Mouse (Mus musculus): ENCODE measurements around the gene Skap1. TPM values are rescaled to one million over a fixed set of nuclear protein-coding genes. Genes with fewer than 3 reads are reported as not detected.
"Not testable (repeated sequence)": the region's sequence is repeated elsewhere in the genome, so short reads cannot be mapped to it uniquely, and the experiment has no call there.

Skap1 gene
- polyA plus RNA-seq, 1 experiment from 2014 or later: 7.9 TPM

DNA sequence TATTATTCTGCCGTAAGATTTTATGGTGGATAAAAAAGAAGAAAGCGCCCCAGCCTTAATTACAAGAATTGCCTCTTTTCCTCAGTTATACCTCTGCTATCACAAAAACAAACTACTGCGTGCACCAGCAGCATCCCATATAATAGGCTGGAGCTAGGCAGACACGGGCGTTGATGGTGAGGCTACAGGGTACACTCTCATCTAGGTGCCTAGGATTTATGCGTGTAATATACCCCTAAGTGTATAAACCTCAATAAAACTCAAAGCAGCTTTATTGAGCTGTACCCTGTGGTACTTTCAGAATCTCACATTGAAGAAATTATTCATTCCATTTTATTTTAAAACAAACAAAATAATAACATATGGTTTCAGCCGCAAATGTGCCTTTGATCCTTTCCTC, 247.3 kb downstream of the Skap1 start:
- ATAC-seq (ENCODE audit: low FRiP score): peak; percentile 75; the same call in 1 of the 2 replicates
- Histone ChIP-seq H3K4me3 (replicated peaks) (no peak overlapping the region), H3K27ac (replicated peaks) (peak overlapping the region; percentile 83), H3K36me3 (no peaks in the 10 kb centered on the region), H3K4me1 (peaks cover 67% of the 10 kb centered on the region), H3K9me3 (replicated peaks) (no peaks in the 10 kb centered on the region), H3K9ac (replicated peaks) (no peak overlapping the region), H3K4me2 (no peak overlapping the region), H3K27me3 (replicated peaks) (no peaks in the 10 kb centered on the region)
- 49% methylated on average over 7 of the region's 7 CpGs for WGBS

DNA sequence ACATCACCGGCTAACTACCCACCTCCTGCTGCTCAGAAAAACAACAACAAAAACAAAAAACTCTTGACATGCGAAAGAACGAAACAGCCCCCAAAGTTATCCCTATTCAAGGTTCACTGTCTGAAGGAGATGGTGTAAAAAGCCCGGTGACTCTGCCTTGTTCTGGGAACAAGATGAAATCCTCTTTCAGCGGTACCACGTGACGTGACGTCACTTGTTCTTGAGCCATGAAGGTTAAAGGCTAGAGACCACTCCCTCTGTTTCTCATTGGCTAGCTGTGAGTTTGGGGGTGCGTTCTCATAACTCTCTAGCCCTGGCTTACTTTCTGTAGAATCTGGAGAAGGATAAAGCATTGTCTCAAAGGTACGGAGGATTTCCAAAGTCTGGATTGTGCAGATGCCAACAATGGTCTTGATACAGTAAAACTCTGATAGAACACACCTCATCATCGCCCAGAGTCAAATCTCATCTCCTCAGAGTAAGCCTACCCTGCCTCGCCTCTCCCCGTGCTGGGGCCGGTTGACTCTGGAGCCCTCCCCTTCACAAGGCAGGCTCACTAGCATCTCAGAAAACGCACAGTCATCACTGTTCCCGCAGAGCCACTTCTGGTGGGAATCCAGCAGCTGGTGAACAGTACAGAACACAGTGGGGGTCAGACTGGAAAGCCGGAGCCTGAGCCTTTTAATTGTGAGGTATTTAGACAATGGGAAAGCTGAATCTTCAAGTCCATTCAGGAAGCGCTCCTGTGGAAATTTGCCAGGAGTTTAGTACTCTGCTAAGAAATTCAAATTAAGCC, 249.0 kb downstream of the Skap1 start:
- no peaks in the 10 kb centered on the region for H3K9me3 ChIP-seq (replicated peaks)
- H3K4me1 ChIP-seq: peaks cover 52% of the 10 kb centered on the region
- ATAC-seq (ENCODE audit: low FRiP score): no peak
- no peak overlapping the region for H3K9ac ChIP-seq (replicated peaks)
- H3K27me3 ChIP-seq (replicated peaks): no peaks in the 10 kb centered on the region
- peak overlapping the region; percentile 83 for H3K27ac ChIP-seq (replicated peaks)
- no peak overlapping the region for H3K4me3 ChIP-seq (replicated peaks)
- 41% methylated on average over 18 of the region's 18 CpGs for WGBS
- H3K36me3 ChIP-seq: no peaks in the 10 kb centered on the region
- H3K4me2 ChIP-seq: peak overlapping the region; percentile 34; the same call in 1 of the 2 replicates

DNA sequence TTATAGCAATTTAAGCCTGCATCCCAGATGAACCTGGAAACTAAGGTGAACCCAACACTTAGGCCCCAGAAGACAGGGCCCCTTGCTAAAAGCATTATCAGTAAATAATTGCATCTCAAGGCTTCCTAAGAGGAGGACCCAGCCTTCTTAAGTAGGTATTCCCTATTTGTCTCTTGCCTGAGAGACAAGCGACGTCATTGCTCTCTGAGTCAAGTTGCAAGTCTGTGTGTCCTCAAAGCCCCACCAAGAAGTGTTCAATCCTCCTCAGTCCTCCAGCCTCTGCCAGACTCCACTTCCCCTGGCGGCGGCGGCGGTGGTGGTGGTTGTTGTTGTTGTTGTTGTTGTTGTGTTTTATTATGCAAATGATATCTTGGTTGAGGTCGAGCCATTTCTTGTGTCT, 249.6 kb downstream of the Skap1 start:
- 42% methylated on average over 7 of the region's 7 CpGs for WGBS
- Histone ChIP-seq H3K27me3 (replicated peaks) (no peaks in the 10 kb centered on the region), H3K9ac (replicated peaks) (no peak overlapping the region), H3K4me2 (peak overlapping the region; percentile 34; the same call in 1 of the 2 replicates), H3K27ac (replicated peaks) (peak overlapping the region; percentile 83), H3K9me3 (replicated peaks) (no peaks in the 10 kb centered on the region), H3K4me1 (peaks cover 51% of the 10 kb centered on the region), H3K36me3 (no peaks in the 10 kb centered on the region), H3K4me3 (replicated peaks) (no peak overlapping the region)
- ATAC-seq (ENCODE audit: low FRiP score): no peak

DNA sequence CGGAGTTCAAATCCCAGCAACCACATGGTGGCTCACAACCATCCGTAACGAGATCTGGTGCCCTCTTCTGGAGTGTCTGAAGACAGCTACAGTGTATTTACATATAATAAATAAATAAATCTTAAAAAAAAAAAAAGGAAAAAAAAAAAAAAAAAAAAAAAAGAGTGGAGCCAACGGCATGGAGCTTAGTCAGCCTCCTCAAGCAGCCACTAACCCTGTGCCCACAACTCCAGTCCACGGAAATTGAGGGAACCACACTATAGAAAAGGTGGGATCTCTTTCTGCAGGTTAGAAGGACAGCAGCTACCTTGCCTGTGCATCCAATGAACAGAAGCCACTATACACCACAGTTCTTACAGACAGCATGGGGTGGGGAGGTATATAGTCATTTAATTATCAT, 250.8 kb downstream of the Skap1 start:
- not testable (repeated sequence) for H3K36me3 ChIP-seq; ATAC-seq (ENCODE audit: low FRiP score); H3K4me2 ChIP-seq; H3K27me3 ChIP-seq (replicated peaks); H3K9me3 ChIP-seq (replicated peaks); H3K9ac ChIP-seq (replicated peaks); H3K4me3 ChIP-seq (replicated peaks)
- peak overlapping the region; percentile 58 for H3K27ac ChIP-seq (replicated peaks)
- WGBS: 81% methylated on average over 5 of the region's 5 CpGs
- peaks cover 56% of the 10 kb centered on the region for H3K4me1 ChIP-seq

DNA sequence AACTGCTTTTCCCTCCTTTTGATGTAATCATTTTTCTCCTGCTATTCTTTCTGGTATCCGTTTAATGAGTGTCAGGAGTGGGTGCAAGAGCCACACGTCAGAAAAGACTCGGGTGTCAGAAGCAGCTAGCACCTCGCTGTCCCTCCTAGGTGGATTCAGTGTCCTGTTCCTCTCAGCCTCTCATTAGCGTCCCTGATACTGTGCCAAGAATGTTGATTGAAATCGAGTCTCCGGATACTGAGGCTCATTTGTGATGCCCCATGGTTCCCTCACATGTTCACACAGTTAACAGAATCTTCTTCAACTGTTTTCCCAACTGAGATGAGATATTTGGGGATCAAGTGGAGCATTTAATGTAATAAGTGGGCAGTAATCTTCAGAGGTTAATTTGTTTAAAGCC, 254.2 kb downstream of the Skap1 start:
- Histone ChIP-seq H3K4me3 (replicated peaks) (no peak overlapping the region), H3K27me3 (replicated peaks) (no peaks in the 10 kb centered on the region), H3K9me3 (replicated peaks) (no peaks in the 10 kb centered on the region), H3K4me1 (peaks cover 38% of the 10 kb centered on the region), H3K36me3 (no peaks in the 10 kb centered on the region), H3K4me2 (no peak overlapping the region), H3K27ac (replicated peaks) (peak overlapping the region; percentile 48), H3K9ac (replicated peaks) (no peak overlapping the region)
- no peak for ATAC-seq (ENCODE audit: low FRiP score)
- WGBS: 30% methylated on average over 7 of the region's 7 CpGs

DNA sequence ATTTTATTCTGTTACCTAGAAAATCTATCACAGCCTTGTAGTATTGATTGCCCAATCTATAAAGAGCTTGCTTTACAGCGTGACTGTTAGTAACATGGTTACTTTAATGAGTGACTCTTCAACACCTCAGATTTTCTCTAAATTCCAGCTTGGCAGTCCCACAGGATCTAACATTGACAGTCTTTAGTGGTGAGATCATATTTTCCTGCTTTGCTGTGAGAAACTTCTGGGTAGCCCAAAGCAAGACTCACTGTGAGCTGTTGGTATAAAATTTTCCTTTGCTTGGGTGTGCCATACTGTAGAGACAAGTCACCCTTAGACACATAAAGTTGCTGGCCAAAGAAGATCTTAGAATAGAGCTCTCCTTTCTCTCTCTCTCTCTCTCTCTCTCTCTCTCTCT, 261.4 kb downstream of the Skap1 start:
- no peaks in the 10 kb centered on the region for H3K27me3 ChIP-seq (replicated peaks)
- ATAC-seq (ENCODE audit: low FRiP score): no peak

DNA sequence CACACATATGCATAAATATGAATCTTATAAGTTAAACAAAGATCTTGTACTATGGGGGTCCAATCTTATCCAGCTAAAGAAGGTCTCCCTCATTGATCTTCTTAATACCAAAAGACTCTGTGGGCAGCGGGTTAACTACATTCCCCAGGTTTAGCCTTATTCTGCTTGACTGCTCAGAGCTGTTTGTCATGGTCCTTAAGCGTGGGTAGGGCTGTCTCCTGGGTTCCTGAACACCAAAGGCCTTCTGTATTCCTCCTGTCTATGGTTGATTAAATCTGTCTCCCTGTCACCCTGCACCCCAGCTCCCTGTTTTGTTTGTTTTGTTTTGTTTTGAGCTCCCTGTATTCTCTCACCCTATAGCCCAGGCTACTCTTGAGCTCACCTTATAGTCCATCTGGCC, 264.2 kb downstream of the Skap1 start:
- WGBS: 47% methylated on average over 2 of the region's 2 CpGs
- Histone ChIP-seq H3K9me3 (replicated peaks) (no peaks in the 10 kb centered on the region), H3K4me1 (peaks cover 49% of the 10 kb centered on the region), H3K27me3 (replicated peaks) (no peaks in the 10 kb centered on the region), H3K36me3 (no peaks in the 10 kb centered on the region), H3K27ac (replicated peaks) (peak overlapping the region; percentile 71), H3K4me3 (replicated peaks) (no peak overlapping the region), H3K4me2 (no peak overlapping the region), H3K9ac (replicated peaks) (no peak overlapping the region)
- ATAC-seq (ENCODE audit: low FRiP score): no peak

More for the DNA sequence above, 261.4 kb downstream of the Skap1 start:
- Histone ChIP-seq H3K4me2 (no peak overlapping the region), H3K36me3 (no peaks in the 10 kb centered on the region), H3K4me1 (peaks cover 33% of the 10 kb centered on the region), H3K4me3 (replicated peaks) (no peak overlapping the region), H3K9ac (replicated peaks) (no peak overlapping the region), H3K27ac (replicated peaks) (0 out of 2 replicates have a peak overlapping the region, but pooled peaks have one; percentile 4), H3K9me3 (replicated peaks) (no peaks in the 10 kb centered on the region)
- 72% methylated on average over 1 of the region's 1 CpGs for WGBS

DNA sequence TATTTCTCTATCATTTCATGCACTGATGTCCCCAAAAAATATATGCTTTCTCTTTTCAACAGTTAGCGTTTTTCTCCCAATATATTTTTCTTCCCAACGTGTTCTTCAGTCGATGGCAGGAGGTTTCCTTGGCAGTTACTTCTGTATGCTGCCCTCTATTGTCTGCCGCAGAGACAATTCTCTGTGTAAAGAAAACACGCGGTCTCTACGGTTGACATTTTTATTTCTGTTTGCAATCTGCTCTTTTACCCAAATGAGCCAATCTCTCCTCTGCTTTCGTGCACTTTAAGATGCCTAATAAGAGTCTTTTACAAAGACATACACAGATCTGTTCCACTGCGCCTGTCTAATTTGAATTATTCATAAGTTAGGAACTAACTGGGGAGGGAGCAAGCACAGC, 265.1 kb downstream of the Skap1 start:
- Histone ChIP-seq H3K36me3 (no peaks in the 10 kb centered on the region), H3K9me3 (replicated peaks) (no peaks in the 10 kb centered on the region), H3K4me1 (peaks cover 51% of the 10 kb centered on the region), H3K4me3 (replicated peaks) (no peak overlapping the region), H3K27ac (replicated peaks) (peak overlapping the region; percentile 71), H3K27me3 (replicated peaks) (no peaks in the 10 kb centered on the region), H3K4me2 (peak overlapping the region; percentile 39), H3K9ac (replicated peaks) (no peak overlapping the region)
- ATAC-seq (ENCODE audit: low FRiP score): no peak
- WGBS: 5% methylated on average over 9 of the region's 9 CpGs

DNA sequence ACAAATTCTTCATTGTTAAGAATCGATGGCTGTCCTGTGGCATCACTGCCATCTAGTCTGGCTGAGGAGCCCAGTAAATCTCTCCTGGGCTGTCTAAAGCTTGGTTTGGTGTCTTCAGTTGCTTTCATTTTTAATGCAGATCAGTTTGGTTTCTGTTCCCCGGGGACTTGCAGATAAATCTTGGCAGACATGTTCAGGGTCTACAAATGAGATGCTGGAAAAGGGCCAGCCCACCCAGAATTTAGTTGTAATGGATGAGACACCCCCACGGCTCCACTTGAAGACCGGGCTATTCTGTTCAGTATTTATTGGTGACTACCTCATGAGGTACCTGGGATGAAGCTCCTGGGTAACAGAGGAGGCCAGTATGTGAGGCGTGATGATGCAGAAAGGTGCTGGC, 265.9 kb downstream of the Skap1 start:
- Histone ChIP-seq H3K27ac (replicated peaks) (peak overlapping the region; percentile 71), H3K9me3 (replicated peaks) (no peaks in the 10 kb centered on the region), H3K4me2 (peak overlapping the region; percentile 19), H3K4me1 (peaks cover 53% of the 10 kb centered on the region), H3K27me3 (replicated peaks) (no peaks in the 10 kb centered on the region), H3K4me3 (replicated peaks) (no peak overlapping the region), H3K9ac (replicated peaks) (no peak overlapping the region), H3K36me3 (no peaks in the 10 kb centered on the region)
- 16% methylated on average over 5 of the region's 5 CpGs for WGBS
- no peak for ATAC-seq (ENCODE audit: low FRiP score)

DNA sequence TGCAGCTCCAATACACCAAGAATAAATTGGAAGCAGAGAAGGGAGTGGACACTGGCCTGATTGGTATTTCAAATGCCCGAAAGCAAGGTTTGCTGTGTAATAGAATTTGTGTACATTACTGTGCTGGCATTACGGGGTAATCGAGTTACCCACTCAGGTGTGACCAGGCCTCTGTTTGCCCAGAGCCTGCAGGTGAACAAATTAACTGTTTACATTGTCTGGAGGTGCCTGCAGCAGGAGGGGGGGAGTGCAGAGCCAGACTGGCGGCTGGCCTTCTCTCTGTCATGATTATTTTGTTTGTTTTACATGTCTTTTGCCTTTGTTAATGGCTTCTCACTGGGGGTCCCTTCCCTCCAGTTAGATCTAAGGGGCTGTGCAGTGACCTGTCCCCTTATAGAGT, 268.3 kb downstream of the Skap1 start:
- Histone ChIP-seq H3K4me1 (peaks cover 65% of the 10 kb centered on the region), H3K27ac (replicated peaks) (peak overlapping the region; percentile 73)

DNA sequence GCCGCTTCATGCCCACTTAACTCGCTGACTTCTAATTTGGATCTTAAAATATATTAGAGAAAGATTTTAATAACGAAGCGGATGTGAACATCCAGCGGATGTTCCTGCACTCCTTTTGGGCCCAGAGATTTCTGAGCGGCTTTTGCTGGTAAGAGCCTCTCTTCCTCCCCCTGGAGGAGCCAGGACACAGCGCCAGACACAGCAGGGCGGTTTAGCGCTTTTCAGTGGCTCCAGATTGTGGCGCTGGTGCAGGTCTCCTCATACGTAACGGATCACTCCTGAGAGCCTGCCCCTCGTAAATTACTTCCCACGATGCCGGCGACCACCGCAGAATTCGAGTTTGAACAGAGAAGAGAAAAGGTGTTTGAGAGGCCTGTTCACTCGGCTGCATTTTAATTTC, 271.5 kb downstream of the Skap1 start:
- H3K9ac ChIP-seq (replicated peaks): peak overlapping the region; percentile 37; the same call in 1 of the 2 replicates
- no peaks in the 10 kb centered on the region for H3K27me3 ChIP-seq (replicated peaks)
- H3K9me3 ChIP-seq (replicated peaks): no peaks in the 10 kb centered on the region
- ATAC-seq (ENCODE audit: low FRiP score): peak; percentile 87
- H3K27ac ChIP-seq (replicated peaks): peak overlapping the region; percentile 90
- H3K36me3 ChIP-seq: no peaks in the 10 kb centered on the region
- WGBS: under 1% methylated on average over 19 of the region's 19 CpGs
- peak overlapping the region; percentile 19 for H3K4me3 ChIP-seq (replicated peaks)
- H3K4me1 ChIP-seq: peaks cover 65% of the 10 kb centered on the region
- H3K4me2 ChIP-seq: peak overlapping the region; percentile 50

More for the DNA sequence above, 268.3 kb downstream of the Skap1 start:
- no peaks in the 10 kb centered on the region for H3K27me3 ChIP-seq (replicated peaks)
- ATAC-seq (ENCODE audit: low FRiP score): no peak
- H3K9me3 ChIP-seq (replicated peaks): no peaks in the 10 kb centered on the region
- no peak overlapping the region for H3K9ac ChIP-seq (replicated peaks)
- H3K4me2 ChIP-seq: no peak overlapping the region
- no peaks in the 10 kb centered on the region for H3K36me3 ChIP-seq
- 36% methylated on average over 4 of the region's 4 CpGs for WGBS
- no peak overlapping the region for H3K4me3 ChIP-seq (replicated peaks)

DNA sequence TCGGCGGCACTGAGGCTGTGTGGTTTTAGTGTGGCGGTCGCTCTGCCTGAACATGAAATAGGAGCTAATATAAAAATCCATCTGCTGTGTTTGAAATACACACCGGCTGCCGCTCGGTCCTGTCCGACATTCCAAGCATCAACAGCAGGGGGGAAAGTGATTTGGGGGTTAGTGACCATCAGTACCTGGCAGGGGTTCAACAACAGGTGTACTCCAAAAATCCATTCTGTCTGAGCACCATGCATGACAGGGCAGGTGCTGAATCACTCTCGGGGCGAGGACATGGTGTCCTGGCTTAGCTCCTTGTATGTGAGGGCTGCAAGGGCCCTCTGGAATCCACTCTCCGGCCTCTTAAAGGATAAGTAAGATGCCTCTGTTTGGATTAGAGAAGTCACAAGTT, 272.0 kb downstream of the Skap1 start:
- peaks cover 68% of the 10 kb centered on the region for H3K4me1 ChIP-seq
- H3K9ac ChIP-seq (replicated peaks): peak overlapping the region; percentile 37; the same call in 1 of the 2 replicates
- no peaks in the 10 kb centered on the region for H3K9me3 ChIP-seq (replicated peaks)
- no peaks in the 10 kb centered on the region for H3K36me3 ChIP-seq
- H3K4me3 ChIP-seq (replicated peaks): peak overlapping the region; percentile 19
- ATAC-seq (ENCODE audit: low FRiP score): peak; percentile 40; the same call in 1 of the 2 replicates
- H3K4me2 ChIP-seq: peak overlapping the region; percentile 50
- peak overlapping the region; percentile 90 for H3K27ac ChIP-seq (replicated peaks)
- WGBS: 8% methylated on average over 11 of the region's 11 CpGs
- H3K27me3 ChIP-seq (replicated peaks): no peaks in the 10 kb centered on the region

Measured in neural tube, embryonic 15.5 days (tissue).